ENCODE assay signal across 10 mouse cellular contexts in the genomic region with DNA sequence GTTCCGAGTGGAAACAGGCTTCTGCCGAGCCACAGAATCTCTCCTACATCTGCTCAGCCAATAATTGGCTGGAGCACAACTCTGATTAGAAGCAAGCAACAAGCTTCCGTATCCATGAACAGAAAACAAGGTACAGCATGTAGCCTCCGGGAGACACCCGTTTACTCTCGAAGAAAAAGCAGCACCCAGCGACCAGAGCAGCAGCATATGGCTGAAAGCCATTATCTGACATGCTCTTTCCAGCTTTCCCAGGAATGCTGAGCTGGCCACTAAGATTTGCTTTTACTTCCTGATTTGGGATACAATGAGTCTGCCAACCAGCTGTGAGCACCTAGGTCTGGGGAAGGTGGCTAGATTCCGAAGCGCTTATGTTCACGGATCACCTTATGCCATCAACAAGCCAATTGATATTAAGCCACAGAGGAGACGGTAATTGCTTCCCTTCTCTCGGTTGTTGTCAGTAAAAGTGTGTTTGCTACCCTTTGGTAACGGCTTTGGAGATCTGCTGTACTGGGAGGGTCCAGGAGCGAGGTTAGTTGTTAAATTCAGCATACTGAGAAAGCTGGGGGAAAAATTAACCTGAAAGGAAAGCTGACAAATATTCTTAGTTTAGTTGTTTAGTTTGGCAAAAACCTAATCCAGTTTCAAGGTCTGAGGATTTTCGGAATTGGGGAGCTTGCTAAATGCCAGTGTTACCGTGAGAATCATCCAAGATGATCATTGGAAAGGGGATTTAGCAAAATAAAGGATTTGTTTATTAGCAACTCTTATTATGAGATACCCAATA.
A peak's percentile ranks its signal among the peaks of the same experiment; 100 is the strongest.
DNase-seq lines count a peak whose midpoint lies in the region.
"Had no signal": no experiment of that assay in that cellular context is flagged by ENCODE, and none has a peak within 500 bp of the region (broad histone marks: within the 10 kb centered on the region; RNA-seq: fewer than 3 reads in every experiment).

No protein-coding gene starts in this region.

- DNase-seq in adrenal gland, postnatal 10 days, result peak; percentile 6
- no peak for DNase-seq in adrenal gland, adult 8-10 months
- peak; percentile 28 for DNase-seq in layer of hippocampus, adult 11-12 months (ENCODE audit: low spot score)
- DNase-seq in layer of hippocampus, adult 9-10 months (ENCODE audit: low spot score), result no peak
- peak; percentile 5 for DNase-seq in urinary bladder, postnatal 25 days (ENCODE audit: low spot score)
- no peak for DNase-seq in urinary bladder, postnatal 36 days (ENCODE audit: low spot score in 2 of 2)
- DNase-seq in spleen, postnatal 36 days (ENCODE audit: low spot score in 2 of 2), result no peak
- DNase-seq in Muller cell, postnatal 12 days (ENCODE audit: inconsistent ontology term), result no peak
- DNase-seq: cerebellum, adult 9-11 months; lung, postnatal 36 days had no signal

Comparison
In these comparisons a context has a peak if more than half of its experiments do, and no peak if none do; other contexts are left out.
1. DNase-seq: peak in adrenal gland, postnatal 10 days (single experiment), layer of hippocampus, adult 11-12 months (single experiment) and urinary bladder, postnatal 25 days (single experiment); none in adrenal gland, adult 8-10 months (single experiment), layer of hippocampus, adult 9-10 months (single experiment), urinary bladder, postnatal 36 days (0 of 2), spleen, postnatal 36 days (0 of 2) and Muller cell, postnatal 12 days (single experiment).